Mouse (Mus musculus) midbrain, embryonic 16.5 days (tissue): ENCODE measurements around the gene Rangap1. TPM values are rescaled to one million over a fixed set of nuclear protein-coding genes. Genes with fewer than 3 reads are reported as not detected.

Experiments
- ATAC-seq: fragments of 200-750 bp; cut with Nextera tagmentation; 2 replicates; pipeline ENCODE4 v1.8.0; 2017; ENCODE audit warnings: moderate TSS enrichment
- H3K27ac ChIP-seq: fragments of 300-500 bp; sonication (generic); 2 replicates; pipeline ENCODE4 v1.5.1; 2014; ENCODE audit warnings: mild to moderate bottlenecking, low read length, mixed read lengths
- H3K27me3 ChIP-seq: fragments of 300-500 bp; sonication (generic); 2 replicates; pipeline ENCODE4 v1.6.1; 2014; ENCODE audit warnings: low read depth, low read length, mixed read lengths; ENCODE audit not compliant: control insufficient read depth, insufficient read depth
- H3K36me3 ChIP-seq: fragments of 300-500 bp; sonication (generic); 2 replicates; pipeline ENCODE4 v1.6.1; 2014; ENCODE audit warnings: mild to moderate bottlenecking, low read length, moderate library complexity, mixed read lengths; ENCODE audit not compliant: control insufficient read depth, insufficient read depth
- H3K4me1 ChIP-seq: fragments of 300-500 bp; sonication (generic); 2 replicates; pipeline ENCODE4 v1.6.1; 2014; ENCODE audit warnings: mild to moderate bottlenecking, low read length, mixed read lengths; ENCODE audit not compliant: control insufficient read depth, insufficient read depth
- H3K4me2 ChIP-seq: fragments of 300-500 bp; sonication (generic); 2 replicates; pipeline ENCODE4 v1.6.1; 2014; ENCODE audit warnings: mild to moderate bottlenecking, low read length, mixed read lengths
- H3K4me3 ChIP-seq: fragments of 300-500 bp; sonication (generic); 2 replicates; pipeline ENCODE4 v1.5.1; 2014; ENCODE audit warnings: low read depth, mild to moderate bottlenecking, low read length, moderate library complexity, mixed read lengths
- H3K9ac ChIP-seq: fragments of 300-500 bp; sonication (generic); 2 replicates; pipeline ENCODE4 v1.6.1; 2014; ENCODE audit warnings: low read depth, low read length, mixed read lengths
- H3K9me3 ChIP-seq: fragments of 300-500 bp; sonication (generic); replicated peaks from 2 replicates; pipeline ENCODE4 v1.6.1; 2014; ENCODE audit warnings: mild to moderate bottlenecking, low read length, mixed read lengths; ENCODE audit not compliant: control insufficient read depth, poor library complexity, severe bottlenecking
- WGBS: fragments of 180-500 bp; shearing (Covaris S2); extraction: QIAGEN DNeasy Blood & Tissue Kit; methylation state at CpG from one replicate; pipeline ENCODE4 v1.1.7; 2014; 5-methylcytosine and 5-hydroxymethylcytosine counted together
- polyA plus RNA-seq: library from polyadenylated mRNA; unstranded; fragments of >200 nt; fragmentation: Nextera tagmentation; extraction: Ambion mirVana; gene quantifications from 2 replicates; pipeline ENCODE4 v1.2.1, GENCODE M21; 2015

Rangap1 gene
- polyA plus RNA-seq, 1 experiment from 2014 or later: 161 TPM

DNA sequence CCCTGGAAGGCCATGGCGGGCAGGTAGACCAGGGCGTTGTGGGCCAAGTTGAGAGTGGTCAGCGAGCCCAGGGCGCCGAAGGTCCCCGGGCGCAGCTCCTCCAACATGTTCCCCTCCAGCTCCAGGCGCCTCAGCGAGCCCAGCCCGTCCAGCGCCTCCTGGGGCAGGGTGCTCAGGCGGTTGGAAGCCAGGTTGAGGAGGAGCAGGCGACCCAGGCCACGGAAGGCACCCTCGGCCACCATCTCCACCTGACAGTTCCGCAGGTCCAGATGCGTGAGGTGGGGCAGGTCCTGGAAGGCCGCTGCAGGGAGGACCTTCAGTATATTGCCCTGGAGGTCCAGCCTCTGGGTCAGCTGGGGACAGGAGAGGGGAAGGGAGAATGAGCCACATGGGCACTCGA is 50.4 kb downstream of the Rangap1 start:
- peak overlapping the region; percentile 66 for H3K4me3 ChIP-seq
- H3K27ac ChIP-seq: peak overlapping the region; percentile 75
- peaks cover 13% of the 10 kb centered on the region for H3K27me3 ChIP-seq
- H3K36me3 ChIP-seq: no peaks in the 10 kb centered on the region
- H3K9ac ChIP-seq: peak overlapping the region; percentile 80
- no peaks in the 10 kb centered on the region for H3K9me3 ChIP-seq
- no peak for ATAC-seq
- WGBS: 19% methylated on average over 19 of the region's 19 CpGs
- H3K4me2 ChIP-seq: peak overlapping the region; percentile 89
- peaks cover 13% of the 10 kb centered on the region; the same call in 1 of the 2 replicates for H3K4me1 ChIP-seq

DNA sequence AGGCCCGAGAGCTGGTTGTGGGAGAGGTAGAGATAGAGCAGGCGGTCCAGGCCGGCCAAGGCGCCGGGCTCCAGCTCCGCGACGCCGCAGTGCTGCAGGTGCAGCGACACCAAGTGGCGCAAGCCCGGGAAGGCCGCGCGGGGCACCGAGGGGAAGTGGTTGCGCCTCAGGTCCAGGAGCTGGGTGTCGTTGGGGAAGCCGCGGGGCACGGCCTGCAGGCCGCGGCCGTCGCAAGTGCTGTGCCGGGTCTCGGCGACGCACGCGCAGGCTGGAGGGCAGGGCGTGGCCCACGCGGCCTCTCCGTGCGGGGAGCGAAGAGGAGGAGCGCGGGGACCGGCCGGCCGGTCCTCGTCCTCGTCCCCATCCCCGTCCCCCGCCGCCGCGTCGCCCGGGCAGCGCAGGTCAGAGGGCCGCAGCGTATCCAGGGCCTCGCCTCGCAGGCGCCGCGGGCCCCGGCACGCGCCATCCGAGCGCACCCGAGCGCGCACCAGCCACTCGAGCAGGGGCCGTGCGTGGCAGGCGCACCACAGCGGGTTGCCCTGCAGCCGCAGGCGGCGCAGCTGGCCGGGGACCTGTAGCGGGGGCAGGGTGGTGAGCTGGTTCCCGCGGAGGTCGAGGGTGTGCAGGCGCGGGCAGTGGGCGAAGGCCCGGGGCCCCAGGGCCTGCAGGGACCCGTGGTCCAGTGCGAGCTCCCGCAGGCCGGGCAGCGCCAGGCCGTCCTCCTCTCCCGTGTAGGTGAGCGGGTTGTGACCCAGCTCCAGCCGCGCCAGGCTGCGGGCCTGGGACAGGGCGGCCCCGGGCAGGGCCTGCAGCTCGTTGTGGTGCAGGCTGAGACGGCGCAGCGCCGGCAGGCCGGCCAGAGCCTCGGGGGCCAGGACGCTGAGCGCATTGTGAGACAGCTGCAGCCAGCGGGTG is 51.1 kb downstream of the Rangap1 start:
- H3K27ac ChIP-seq: peak overlapping the region; percentile 75
- H3K4me1 ChIP-seq: peaks cover 13% of the 10 kb centered on the region; the same call in 1 of the 2 replicates
- whole genome bisulfite sequencing: under 1% methylated on average over 54 of the region's 107 CpGs
- peaks cover 13% of the 10 kb centered on the region for H3K27me3 ChIP-seq
- H3K4me2 ChIP-seq: peak overlapping the region; percentile 89
- H3K9ac ChIP-seq: peak overlapping the region; percentile 80
- H3K4me3 ChIP-seq: peak overlapping the region; percentile 66
- no peaks in the 10 kb centered on the region for H3K36me3 ChIP-seq
- peak; percentile 83 for ATAC-seq
- no peaks in the 10 kb centered on the region for H3K9me3 ChIP-seq

DNA sequence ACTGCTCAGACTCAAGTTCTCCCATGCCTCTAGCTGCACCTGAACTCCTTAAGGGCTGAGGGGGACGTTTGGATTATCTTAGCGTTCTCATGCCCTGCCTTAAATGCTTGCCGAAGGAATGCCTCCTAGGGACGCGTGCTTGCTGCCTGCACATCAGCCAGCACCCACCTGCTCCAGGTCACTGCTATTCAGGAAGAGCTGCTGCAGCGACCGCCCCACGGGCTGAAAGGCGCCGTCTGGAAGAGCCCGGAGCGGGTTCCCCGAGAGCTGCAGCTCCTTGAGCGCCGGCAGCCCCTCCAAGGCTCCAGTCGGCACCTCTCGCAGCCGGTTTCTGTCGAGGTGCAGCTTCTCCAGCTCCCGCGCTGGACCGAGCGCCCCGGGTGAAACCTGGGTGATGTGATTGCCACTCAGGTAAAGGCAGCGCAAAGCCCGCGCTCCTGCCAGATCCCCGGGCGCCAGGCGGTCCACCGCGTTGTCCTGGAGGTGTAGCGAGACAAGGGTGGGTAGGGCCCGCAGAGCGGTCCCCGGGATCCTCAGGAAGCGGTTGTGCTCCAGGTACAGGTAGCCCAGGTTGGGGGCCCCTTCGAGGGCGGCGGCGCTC is 51.9 kb downstream of the Rangap1 start:
- Histone ChIP-seq H3K9me3 (no peaks in the 10 kb centered on the region), H3K4me2 (peak overlapping the region; percentile 89), H3K9ac (peak overlapping the region; percentile 80), H3K27me3 (peaks cover 13% of the 10 kb centered on the region), H3K36me3 (peaks cover under 1% of the 10 kb centered on the region; the same call in 1 of the 2 replicates), H3K4me1 (peaks cover 13% of the 10 kb centered on the region; the same call in 1 of the 2 replicates), H3K4me3 (peak overlapping the region; percentile 66), H3K27ac (peak overlapping the region; percentile 75)
- 4% methylated on average over 41 of the region's 41 CpGs for WGBS
- ATAC-seq: peak; percentile 25

DNA sequence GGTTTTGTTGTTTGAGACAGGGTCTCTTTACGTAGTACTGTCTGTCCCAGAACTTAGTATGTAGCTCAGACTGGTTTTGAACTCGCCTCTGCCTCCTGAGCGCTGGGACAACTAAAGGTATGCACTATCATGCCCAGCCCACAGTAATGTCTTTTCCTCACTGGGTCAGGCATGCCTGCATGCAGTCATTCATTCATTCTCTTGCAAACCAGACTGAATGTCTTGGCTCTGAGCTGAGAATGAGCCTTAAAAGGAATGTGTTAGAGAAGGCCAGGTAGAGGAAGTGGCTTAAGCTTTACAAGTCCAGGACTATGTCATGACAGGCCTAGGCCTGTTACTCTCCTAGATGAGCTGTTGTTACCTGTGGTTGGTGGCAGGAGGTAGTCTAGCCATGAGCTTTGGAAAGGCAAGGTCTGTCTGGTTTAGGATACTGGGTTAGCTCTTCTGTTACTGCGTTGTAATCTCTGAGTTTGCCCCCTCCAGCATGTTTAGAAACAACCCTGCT is 65.0 kb downstream of the Rangap1 start:
- Histone ChIP-seq H3K9me3 (no peaks in the 10 kb centered on the region), H3K27me3 (no peaks in the 10 kb centered on the region), H3K27ac (no peak overlapping the region), H3K4me3 (no peak overlapping the region), H3K4me2 (no peak overlapping the region), H3K36me3 (peaks cover 51% of the 10 kb centered on the region), H3K4me1 (no peaks in the 10 kb centered on the region), H3K9ac (no peak overlapping the region)
- ATAC-seq: no peak
- WGBS: 95% methylated on average over 4 of the region's 4 CpGs

DNA sequence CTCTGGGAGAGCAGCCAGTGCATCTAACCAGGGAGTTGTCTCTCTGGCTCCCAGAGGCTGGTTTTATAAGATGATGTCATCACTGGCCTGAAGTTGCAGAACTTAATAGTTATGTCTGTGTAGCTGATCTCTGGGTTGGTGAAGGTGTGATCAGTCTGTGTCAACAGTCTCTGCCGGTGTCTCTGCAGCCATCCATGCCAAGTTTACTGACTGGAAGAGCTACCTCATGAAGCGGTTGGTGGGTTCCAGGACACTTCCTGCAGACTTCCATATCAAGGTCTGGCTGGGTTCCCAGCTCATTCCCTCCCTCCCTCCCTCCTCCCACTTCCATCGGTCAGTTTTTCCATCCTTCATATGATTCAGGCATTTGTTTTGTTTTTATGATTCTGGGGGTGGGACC is 68.7 kb downstream of the Rangap1 start:
- Histone ChIP-seq H3K9ac (no peak overlapping the region), H3K36me3 (peaks cover 25% of the 10 kb centered on the region), H3K4me3 (no peak overlapping the region), H3K4me1 (no peaks in the 10 kb centered on the region), H3K9me3 (no peaks in the 10 kb centered on the region), H3K4me2 (no peak overlapping the region), H3K27me3 (no peaks in the 10 kb centered on the region), H3K27ac (no peak overlapping the region)
- no peak for ATAC-seq
- WGBS: 90% methylated on average over 3 of the region's 3 CpGs

DNA sequence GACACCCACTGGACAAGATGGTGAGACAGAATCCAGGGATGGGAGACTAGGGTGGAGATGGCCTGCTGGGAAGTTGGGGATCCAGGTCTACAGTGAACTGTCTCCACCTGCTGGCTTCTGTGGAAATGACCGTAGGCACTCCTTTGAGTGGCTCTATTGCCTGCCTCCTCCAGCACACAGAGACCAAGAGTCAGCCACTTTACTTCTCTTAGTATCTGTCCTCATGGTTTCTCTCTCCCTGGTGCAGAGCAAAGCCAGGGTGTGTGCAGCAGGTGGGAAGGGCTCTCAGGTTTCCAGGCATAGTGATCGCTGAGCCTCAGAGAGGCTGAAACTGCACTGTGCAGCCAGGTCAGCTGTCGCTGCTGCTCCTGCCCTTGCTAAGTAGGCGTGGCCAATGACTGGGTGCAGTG is 75.1 kb downstream of the Rangap1 start:
- no peak overlapping the region for H3K4me2 ChIP-seq
- H3K9ac ChIP-seq: no peak overlapping the region
- H3K4me1 ChIP-seq: peaks cover 2% of the 10 kb centered on the region
- peaks cover 18% of the 10 kb centered on the region for H3K36me3 ChIP-seq
- peak; percentile 28; the same call in 1 of the 2 replicates for ATAC-seq
- WGBS: 90% methylated on average over 4 of the region's 4 CpGs
- no peak overlapping the region for H3K4me3 ChIP-seq
- H3K27ac ChIP-seq: no peak overlapping the region
- H3K9me3 ChIP-seq: no peaks in the 10 kb centered on the region
- H3K27me3 ChIP-seq: no peaks in the 10 kb centered on the region

DNA sequence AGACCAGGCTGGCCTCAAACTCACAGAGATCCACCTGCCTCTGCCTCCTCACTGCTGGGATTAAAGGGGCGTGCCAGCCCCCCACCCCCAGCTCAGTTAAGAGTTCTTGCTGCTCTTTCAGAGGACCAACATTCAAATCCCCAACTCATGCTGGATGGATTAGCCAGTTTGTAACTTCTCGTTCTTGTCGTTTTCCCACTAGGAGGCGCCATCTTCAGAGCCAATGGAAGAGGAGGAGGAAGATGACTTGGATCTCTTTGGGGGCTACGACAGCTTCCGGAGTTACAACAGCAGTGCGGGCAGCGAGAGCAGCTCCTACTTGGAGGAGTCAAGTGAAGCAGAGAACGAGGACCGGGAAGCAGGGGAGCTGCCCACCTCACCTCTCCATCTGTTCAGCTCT is 78.4 kb downstream of the Rangap1 start:
- no peak for ATAC-seq
- H3K4me3 ChIP-seq: no peak overlapping the region
- H3K36me3 ChIP-seq: peaks cover 16% of the 10 kb centered on the region
- peaks cover 10% of the 10 kb centered on the region for H3K4me1 ChIP-seq
- H3K4me2 ChIP-seq: no peak overlapping the region
- 87% methylated on average over 10 of the region's 10 CpGs for WGBS
- no peak overlapping the region for H3K9ac ChIP-seq
- H3K9me3 ChIP-seq: no peaks in the 10 kb centered on the region
- H3K27ac ChIP-seq: no peak overlapping the region
- H3K27me3 ChIP-seq: no peaks in the 10 kb centered on the region

DNA sequence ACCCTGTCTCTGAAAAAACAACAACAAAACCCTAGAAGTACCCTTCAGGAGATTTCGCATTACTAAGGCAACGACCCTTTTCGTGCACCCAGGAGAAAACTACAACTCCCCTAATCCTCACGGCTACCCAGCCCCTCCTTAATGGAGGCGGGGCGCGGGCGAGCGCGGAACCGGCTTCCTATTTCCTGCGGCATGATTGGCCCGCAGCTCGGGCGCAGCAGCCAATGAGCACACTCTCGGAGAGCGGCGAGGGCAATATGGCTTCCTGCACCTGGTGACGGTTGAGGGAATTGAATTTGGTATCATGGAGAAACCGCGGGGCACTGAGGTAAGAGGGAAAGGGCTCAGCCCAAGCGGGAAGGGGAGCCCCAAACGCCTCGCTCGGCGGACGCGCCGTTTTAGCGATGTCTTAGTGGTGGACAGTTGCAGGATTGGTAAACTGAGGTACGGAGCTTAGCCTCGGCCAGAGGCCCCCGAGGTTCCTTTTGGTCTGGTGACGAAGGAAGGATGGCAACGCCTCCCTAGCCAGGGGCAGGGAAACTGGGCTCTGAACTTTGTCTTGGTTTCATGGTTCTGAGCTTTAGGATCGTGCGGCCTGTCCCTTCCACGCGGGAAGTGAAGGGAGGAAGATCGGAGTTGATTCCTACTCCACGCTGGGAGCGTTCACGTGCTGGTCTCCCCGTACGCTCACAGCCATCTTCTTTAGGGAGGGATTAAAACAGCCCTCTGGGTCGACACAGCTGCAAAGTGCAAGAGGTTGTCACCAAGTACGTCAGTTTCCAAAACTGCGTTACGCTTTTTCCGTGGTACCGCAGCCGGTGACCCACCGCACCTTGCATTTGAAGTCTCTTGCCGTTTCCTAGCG is 81.4 kb downstream of the Rangap1 start, which contains the start of gene L3mbtl2:
L3mbtl2 (plus strand) TSS at position 193 of the 865 bp plus-strand sequence.
- under 1% methylated on average over 55 of the region's 55 CpGs for WGBS
- H3K9ac ChIP-seq: peak within 1 kb of the TSS; percentile 75
- H3K27me3 ChIP-seq: no peaks in the 10 kb centered on the region
- H3K9me3 ChIP-seq: no peaks in the 10 kb centered on the region
- ATAC-seq: peak; percentile 99
- peak within 1 kb of the TSS; percentile 79 for H3K4me2 ChIP-seq
- H3K4me1 ChIP-seq: peaks cover 10% of the 10 kb centered on the region
- peak within 1 kb of the TSS; percentile 81 for H3K4me3 ChIP-seq
- H3K36me3 ChIP-seq: 0 out of 2 replicates have a peak, but pooled peaks cover 6% of the 10 kb centered on the region
- peak within 1 kb of the TSS; percentile 70 for H3K27ac ChIP-seq
